Comparison of ENCODE assay signal across 8 mouse cellular contexts in genomic region chr4:43443511-43443910, GRCm38 (mm10). TPM values are rescaled to one million over a fixed set of nuclear protein-coding genes. Genes with fewer than 3 reads are reported as not detected.
A peak's percentile ranks its signal among the peaks of the same experiment; 100 is the strongest.
DNase-seq lines count a peak whose midpoint lies in the region; ATAC-seq and TF ChIP-seq lines count a peak whose summit lies in the region.

No protein-coding gene starts in this region.

- peak overlapping the region; percentile 96 for H3K27ac ChIP-seq in heart, embryonic 10.5 days
- no peak overlapping the region for H3K27ac ChIP-seq in ES-Bruce4 (ENCODE audit: insufficient read depth, low read length)
- peak overlapping the region; percentile 81 for H3K27ac ChIP-seq in embryonic facial prominence, embryonic 11.5 days (replicated peaks; ENCODE audit: low read depth, low read length)
- H3K27ac ChIP-seq in midbrain, embryonic 11.5 days (ENCODE audit: low read depth, low read length), result peak overlapping the region; percentile 75; the same call in 1 of the 2 replicates

- peak overlapping the region; percentile 94 for H3K9ac ChIP-seq in ES-Bruce4 (ENCODE audit: low read depth, poor library complexity, severe bottlenecking)
- H3K9ac ChIP-seq in embryonic facial prominence, embryonic 11.5 days (replicated peaks; ENCODE audit: low read length), result peak overlapping the region; percentile 96
- H3K9ac ChIP-seq in midbrain, embryonic 11.5 days (ENCODE audit: low read length), result peak overlapping the region; percentile 93

- peaks cover 12% of the 10 kb centered on the region for H3K4me1 ChIP-seq in heart, embryonic 10.5 days
- H3K4me1 ChIP-seq in ES-Bruce4 (ENCODE audit: control insufficient read depth, insufficient read depth, low read length), result peaks cover 2% of the 10 kb centered on the region
- H3K4me1 ChIP-seq in embryonic facial prominence, embryonic 11.5 days (ENCODE audit: control insufficient read depth, insufficient read depth, low read length), result peaks cover 4% of the 10 kb centered on the region; the same call in 1 of the 2 replicates
- H3K4me1 ChIP-seq in midbrain, embryonic 11.5 days (ENCODE audit: control insufficient read depth, insufficient read depth, low read length), result peaks cover 8% of the 10 kb centered on the region

- 0 out of 2 replicates have a peak, but pooled peaks have one; percentile 3 for ATAC-seq in embryonic facial prominence, embryonic 11.5 days (replicated peaks; ENCODE audit: insufficient number of reproducible peaks, low FRiP score, low TSS enrichment, low read depth)
- ATAC-seq in midbrain, embryonic 11.5 days (ENCODE audit: low FRiP score), result no peak

- peak overlapping the region; percentile 92 for H3K4me2 ChIP-seq in embryonic facial prominence, embryonic 11.5 days (ENCODE audit: low read depth, low read length)
- peak overlapping the region; percentile 91 for H3K4me2 ChIP-seq in midbrain, embryonic 11.5 days

- H3K9me3 ChIP-seq in heart, embryonic 10.5 days, result no peaks in the 10 kb centered on the region
- no peaks in the 10 kb centered on the region for H3K9me3 ChIP-seq in ES-Bruce4 (replicated peaks; ENCODE audit: control insufficient read depth, insufficient read depth, low read length, poor library complexity, severe bottlenecking)
- H3K9me3 ChIP-seq in embryonic facial prominence, embryonic 11.5 days (replicated peaks; ENCODE audit: control insufficient read depth, low read length), result no peaks in the 10 kb centered on the region
- no peaks in the 10 kb centered on the region for H3K9me3 ChIP-seq in midbrain, embryonic 11.5 days (ENCODE audit: control insufficient read depth, low read length)

- no peak for TF ChIP-seq CTCF in ES-Bruce4 (IDR thresholded peaks at IDR 0.05; ENCODE audit: low read depth, low read length)

- peaks cover 38% of the 10 kb centered on the region for H3K36me3 ChIP-seq in heart, embryonic 10.5 days
- H3K36me3 ChIP-seq in ES-Bruce4 (ENCODE audit: control insufficient read depth, insufficient read depth, low read length, poor library complexity, severe bottlenecking), result 0 out of 2 replicates have a peak, but pooled peaks cover 3% of the 10 kb centered on the region
- H3K36me3 ChIP-seq in embryonic facial prominence, embryonic 11.5 days (replicated peaks; ENCODE audit: control insufficient read depth, insufficient read depth, low read depth, low read length), result peaks cover 8% of the 10 kb centered on the region
- peaks cover 9% of the 10 kb centered on the region for H3K36me3 ChIP-seq in midbrain, embryonic 11.5 days (ENCODE audit: control insufficient read depth, insufficient read depth, low read length)

- under 1% methylated on average over 28 of the region's 28 CpGs for WGBS in heart, embryonic 10.5 days
- 1% methylated on average over 28 of the region's 28 CpGs for WGBS in embryonic facial prominence, embryonic 11.5 days
- 1% methylated on average over 26 of the region's 28 CpGs for WGBS in midbrain, embryonic 11.5 days

- TF ChIP-seq EP300 in ES-Bruce4 (IDR thresholded peaks at IDR 0.05; ENCODE audit: insufficient read depth, low read depth, low read length), result no peak

- H3K4me3 ChIP-seq in heart, embryonic 10.5 days, result peak overlapping the region; percentile 96
- H3K4me3 ChIP-seq in ES-Bruce4 (ENCODE audit: low read depth, low read length), result peak overlapping the region; percentile 70
- peak overlapping the region; percentile 98 for H3K4me3 ChIP-seq in embryonic facial prominence, embryonic 11.5 days (ENCODE audit: low read depth, low read length)
- H3K4me3 ChIP-seq in midbrain, embryonic 11.5 days (ENCODE audit: low read depth, low read length), result peak overlapping the region; percentile 97

- DNase-seq in heart, embryonic 10.5 days (ENCODE audit: low spot score), result no peak
- DNase-seq in heart, adult 9 months (ENCODE audit: low spot score in 2 of 2), result no peak
- DNase-seq in embryonic facial prominence, embryonic 11.5 days (ENCODE audit: low spot score), result peak; percentile 48
- DNase-seq in induced T-regulatory cell, adult 2 months (ENCODE audit: low read depth), result peak; percentile 54
- peak; percentile 95 for DNase-seq in midbrain, embryonic 11.5 days (ENCODE audit: low spot score, missing footprints)
- DNase-seq in thymus, postnatal 4 days, result peak; percentile 52
- DNase-seq in urinary bladder, postnatal 10 days (ENCODE audit: low spot score), result no peak

- TF ChIP-seq POLR2A in ES-Bruce4 (IDR thresholded peaks at IDR 0.05; ENCODE audit: insufficient read depth, low read length), result no peak

- H3K27me3 ChIP-seq in heart, embryonic 10.5 days (ENCODE audit: insufficient read depth, poor library complexity, severe bottlenecking), result no peaks in the 10 kb centered on the region
- no peaks in the 10 kb centered on the region for H3K27me3 ChIP-seq in ES-Bruce4 (ENCODE audit: control insufficient read depth, insufficient read depth, low read length, poor library complexity, severe bottlenecking)
- no peaks in the 10 kb centered on the region for H3K27me3 ChIP-seq in embryonic facial prominence, embryonic 11.5 days (ENCODE audit: control insufficient read depth, insufficient read depth, low read length)
- no peaks in the 10 kb centered on the region for H3K27me3 ChIP-seq in midbrain, embryonic 11.5 days (ENCODE audit: control insufficient read depth, insufficient read depth, low read length)

RNA-seq across cellular contexts. Expression of gene Tesk1, which starts 1.8 kb away (rescaled TPM):
- polyA plus RNA-seq in heart, embryonic 10.5 days (2016; fragmentation: Nextera tagmentation; extraction: Ambion mirVana), result 5.0 and 6.3 TPM in 2 replicates
- 12.6 and 14.9 TPM in 2 replicates for polyA plus RNA-seq in ES-Bruce4 (2011; ENCODE audit: insufficient read depth, insufficient read length, low read depth, missing spikeins)
- 8.2 TPM in 2 replicates for polyA plus RNA-seq in embryonic facial prominence, embryonic 11.5 days (2014; fragmentation: Nextera tagmentation; extraction: Ambion mirVana)
- 7.2 and 7.3 TPM in 2 replicates for polyA plus RNA-seq in midbrain, embryonic 11.5 days (2014; fragmentation: Nextera tagmentation; extraction: Ambion mirVana)

RNA-seq across cellular contexts. Expression of gene Cd72, which starts 10.9 kb away (rescaled TPM):
- 0.70 and 1.4 TPM in 2 replicates for polyA plus RNA-seq in heart, embryonic 10.5 days (2016; fragmentation: Nextera tagmentation; extraction: Ambion mirVana)
- polyA plus RNA-seq in ES-Bruce4 (2011; ENCODE audit: insufficient read depth, insufficient read length, low read depth, missing spikeins), result not detected in 2 replicates
- 2.4 and 2.7 TPM in 2 replicates for polyA plus RNA-seq in embryonic facial prominence, embryonic 11.5 days (2014; fragmentation: Nextera tagmentation; extraction: Ambion mirVana)
- polyA plus RNA-seq in midbrain, embryonic 11.5 days (2014; fragmentation: Nextera tagmentation; extraction: Ambion mirVana), result 2.9 and 3.4 TPM in 2 replicates

RNA-seq across cellular contexts. Expression of gene Fam166b, which starts 14.6 kb away (rescaled TPM):
- polyA plus RNA-seq in heart, embryonic 10.5 days (2016; fragmentation: Nextera tagmentation; extraction: Ambion mirVana), result not detected in 2 replicates
- polyA plus RNA-seq in ES-Bruce4 (2011; ENCODE audit: insufficient read depth, insufficient read length, low read depth, missing spikeins), result 2.1 and 2.4 TPM in 2 replicates
- polyA plus RNA-seq in embryonic facial prominence, embryonic 11.5 days (2014; fragmentation: Nextera tagmentation; extraction: Ambion mirVana), result 0.17 TPM in 1 of 2 replicates, not detected in the other
- 0.54 and 0.59 TPM in 2 replicates for polyA plus RNA-seq in midbrain, embryonic 11.5 days (2014; fragmentation: Nextera tagmentation; extraction: Ambion mirVana)

RNA-seq across cellular contexts. Expression of gene Sit1, which starts 40.0 kb away (rescaled TPM):
- not detected in 2 replicates for polyA plus RNA-seq in heart, embryonic 10.5 days (2016; fragmentation: Nextera tagmentation; extraction: Ambion mirVana)
- not detected in 2 replicates for polyA plus RNA-seq in ES-Bruce4 (2011; ENCODE audit: insufficient read depth, insufficient read length, low read depth, missing spikeins)
- not detected in 2 replicates for polyA plus RNA-seq in embryonic facial prominence, embryonic 11.5 days (2014; fragmentation: Nextera tagmentation; extraction: Ambion mirVana)
- polyA plus RNA-seq in midbrain, embryonic 11.5 days (2014; fragmentation: Nextera tagmentation; extraction: Ambion mirVana), result not detected in 2 replicates

RNA-seq across cellular contexts. Expression of gene Ccdc107, which starts 49.2 kb away (rescaled TPM):
- 67.2 and 71.7 TPM in 2 replicates for polyA plus RNA-seq in heart, embryonic 10.5 days (2016; fragmentation: Nextera tagmentation; extraction: Ambion mirVana)
- polyA plus RNA-seq in ES-Bruce4 (2011; ENCODE audit: insufficient read depth, insufficient read length, low read depth, missing spikeins), result 16.5 and 17.8 TPM in 2 replicates
- 54.6 and 61.1 TPM in 2 replicates for polyA plus RNA-seq in embryonic facial prominence, embryonic 11.5 days (2014; fragmentation: Nextera tagmentation; extraction: Ambion mirVana)
- polyA plus RNA-seq in midbrain, embryonic 11.5 days (2014; fragmentation: Nextera tagmentation; extraction: Ambion mirVana), result 45.8 and 48.8 TPM in 2 replicates

Comparison
In these comparisons a context has a peak if more than half of its experiments do, and no peak if none do; other contexts are left out.
1. DNase-seq: peak in embryonic facial prominence, embryonic 11.5 days (single experiment), induced T-regulatory cell, adult 2 months (single experiment), midbrain, embryonic 11.5 days (single experiment) and thymus, postnatal 4 days (single experiment); none in heart, embryonic 10.5 days (single experiment), heart, adult 9 months (0 of 2) and urinary bladder, postnatal 10 days (single experiment).
2. Peak in every context shown above with its lines, with median percentiles within 50 percentile points of each other: H3K4me3 ChIP-seq and H3K9ac ChIP-seq.